Mouse (Mus musculus) CD4-positive helper T cell, adult 2 months (primary cell): Measurements from ENCODE around the gene Egflam.
A peak's percentile ranks its signal among the peaks of the same experiment; 100 is the strongest.

Source experiments
- DNase-seq: peaks from one replicate; pipeline ENCODE4 v3.0.0-alpha.2; 2012; ENCODE audit warnings: low read depth, missing footprints, low spot score

Egflam gene

GRCm38 (mm10) chr15:7217273-7217598, 181.0 kb downstream of the Egflam start:
- DNase-seq: no peak

GRCm38 (mm10) chr15:7216581-7217272, 181.5 kb downstream of the Egflam start:
- peak; percentile 28 for DNase-seq

GRCm38 (mm10) chr15:7215845-7216244, 182.3 kb downstream of the Egflam start:
- no peak for DNase-seq

GRCm38 (mm10) chr15:7213683-7214082, 184.5 kb downstream of the Egflam start:
- DNase-seq: no peak

GRCm38 (mm10) chr15:7208180-7208579, 190.0 kb downstream of the Egflam start:
- no peak for DNase-seq

GRCm38 (mm10) chr15:7207292-7207691, 190.9 kb downstream of the Egflam start:
- no peak for DNase-seq

GRCm38 (mm10) chr15:7206110-7206509, 192.1 kb downstream of the Egflam start:
- DNase-seq: no peak

GRCm38 (mm10) chr15:7204917-7205316, 193.3 kb downstream of the Egflam start:
- no peak for DNase-seq

GRCm38 (mm10) chr15:7203606-7204330, 194.4 kb downstream of the Egflam start:
- no peak for DNase-seq

- DNase-seq: no peak
Measured at GRCm38 (mm10) chr15:7202981-7203380, 195.2 kb downstream of the Egflam start.

- no peak for DNase-seq
Measured at GRCm38 (mm10) chr15:7201421-7202380, 196.5 kb downstream of the Egflam start.

GRCm38 (mm10) chr15:7200286-7200685, 197.9 kb downstream of the Egflam start:
- DNase-seq: no peak

GRCm38 (mm10) chr15:7198816-7199215, 199.4 kb downstream of the Egflam start:
- DNase-seq: no peak

- DNase-seq: no peak
Measured at GRCm38 (mm10) chr15:7197652-7198445, 200.3 kb downstream of the Egflam start.

- DNase-seq: no peak
Measured at GRCm38 (mm10) chr15:7194748-7195221, 203.4 kb downstream of the Egflam start.

- DNase-seq: no peak
Measured at GRCm38 (mm10) chr15:7194147-7194720, 204.0 kb downstream of the Egflam start.

GRCm38 (mm10) chr15:7192582-7192981, 205.6 kb downstream of the Egflam start:
- DNase-seq: no peak

- DNase-seq: no peak
Measured at GRCm38 (mm10) chr15:7191074-7191473, 207.1 kb downstream of the Egflam start.

- no peak for DNase-seq
Measured at GRCm38 (mm10) chr15:7189678-7190454, 208.3 kb downstream of the Egflam start.

GRCm38 (mm10) chr15:7187682-7188081, 210.5 kb downstream of the Egflam start:
- DNase-seq: no peak
